Mouse (Mus musculus): ENCODE results near the gene Rfc4.
A peak's percentile ranks its signal among the peaks of the same experiment; 100 is the strongest.

Rfc4 gene

GRCm38 (mm10) chr16:23135421-23136149 is 8.0 kb upstream of the Rfc4 start:
- DNase-seq (ENCODE audit: low spot score in 2 of 2) = peak in 1 of 2 experiments; percentile 32

DNA sequence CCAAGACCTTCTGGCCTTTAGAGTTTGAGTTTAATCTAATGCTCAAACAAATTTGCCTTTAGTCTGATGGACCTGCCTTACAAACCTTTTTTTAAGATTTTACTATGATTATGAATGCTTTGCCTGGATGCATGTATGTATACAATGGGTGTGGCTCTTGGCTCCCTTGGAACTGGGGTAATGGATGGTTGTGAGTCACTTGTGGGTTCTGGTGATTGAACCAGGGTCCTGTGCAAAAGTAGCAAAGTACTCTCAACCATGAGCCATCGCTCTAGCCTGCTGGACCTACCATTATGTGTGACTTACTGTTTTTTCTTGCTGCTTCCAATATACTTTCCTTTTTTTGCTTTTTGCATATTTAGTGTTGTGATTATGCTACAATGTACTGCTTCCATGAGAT is 4.8 kb upstream of the Rfc4 start:
- DNase-seq (ENCODE audit: low spot score in 2 of 2) = no peak

DNA sequence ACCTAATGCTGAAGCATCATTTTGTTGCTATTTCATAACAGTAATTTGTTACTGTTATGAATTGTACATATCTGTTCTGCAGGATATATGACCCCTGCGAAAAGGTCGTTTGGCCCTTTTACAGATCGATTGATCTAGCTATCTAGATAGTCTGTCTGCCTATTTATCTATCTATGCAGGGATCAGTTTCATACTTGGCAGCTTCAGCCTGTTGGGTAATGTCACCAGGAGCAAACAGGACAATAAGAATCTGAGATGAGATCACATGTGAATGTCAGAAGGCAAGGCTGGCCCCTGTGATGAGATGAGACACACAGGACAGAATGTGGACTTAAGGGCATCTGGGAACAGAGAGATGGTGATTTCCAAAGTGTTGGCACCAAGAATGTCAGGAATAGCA is 2.8 kb upstream of the Rfc4 start:
- no peak for DNase-seq (ENCODE audit: low spot score in 2 of 2)

DNA sequence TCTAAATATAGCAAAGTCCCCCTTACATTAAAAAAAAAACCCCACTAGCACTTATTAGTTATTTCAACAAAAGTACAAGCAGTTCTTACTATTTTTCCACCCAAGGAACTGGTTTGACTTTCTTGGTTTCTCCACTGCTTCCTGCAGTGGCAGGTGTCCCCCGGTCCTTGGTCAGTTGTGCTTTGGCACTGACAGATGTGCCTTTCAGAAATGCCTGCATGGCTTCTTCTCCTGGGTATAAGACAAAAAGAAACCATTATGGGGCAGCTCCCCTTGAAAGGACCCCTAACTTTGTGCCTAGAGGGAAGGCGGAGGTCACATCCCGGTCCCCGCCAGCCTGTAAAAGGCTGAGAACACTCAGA is 245 bp downstream of the Rfc4 start:
- no peak for DNase-seq (ENCODE audit: low spot score in 2 of 2)

DNA sequence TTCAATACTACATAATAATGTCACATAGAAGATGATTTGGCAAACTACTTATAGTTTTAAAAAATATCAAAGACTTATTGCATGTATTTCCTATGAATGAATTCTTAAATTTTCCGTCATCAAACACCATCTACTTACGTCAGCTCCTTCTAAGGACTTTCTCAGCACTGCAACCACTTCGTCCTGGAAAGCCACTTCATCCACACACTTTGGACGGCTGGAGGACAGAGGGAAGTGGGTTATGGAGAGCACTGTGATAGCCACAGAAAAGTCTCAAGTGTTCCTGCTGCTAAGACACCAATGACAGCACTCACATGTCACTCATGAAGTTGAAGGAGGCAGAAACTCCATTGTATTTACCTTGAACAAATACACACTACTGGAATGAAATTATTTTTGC is 3.1 kb downstream of the Rfc4 start:
- no peak for DNase-seq (ENCODE audit: low spot score in 2 of 2)

DNA sequence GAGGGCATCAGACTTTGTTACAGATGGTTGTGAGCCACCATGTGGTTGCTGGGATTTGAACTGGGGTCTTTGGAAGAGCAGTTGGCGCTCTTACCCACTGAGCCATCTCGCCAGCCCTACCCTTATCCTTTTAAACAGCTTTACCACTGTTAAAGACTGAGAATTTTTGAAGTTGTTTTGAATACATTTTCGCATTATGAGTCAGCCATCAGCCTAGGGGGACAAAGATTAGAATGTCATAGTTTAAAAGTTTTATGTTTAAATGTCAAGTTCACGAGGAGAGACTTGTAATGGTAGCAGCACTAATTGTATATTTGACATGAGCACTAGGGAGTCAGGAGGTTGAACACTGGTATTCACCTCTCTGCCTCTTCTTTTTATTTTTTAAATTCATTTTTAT is 4.4 kb downstream of the Rfc4 start:
- no peak for DNase-seq (ENCODE audit: low spot score in 2 of 2)

- no peak for DNase-seq (ENCODE audit: low spot score in 2 of 2)
Observed at GRCm38 (mm10) chr16:23122446-23122845, 5.1 kb downstream of the Rfc4 start.

- no peak for DNase-seq (ENCODE audit: low spot score in 2 of 2)
Observed at GRCm38 (mm10) chr16:23117173-23117572, 10.4 kb downstream of the Rfc4 start.

GRCm38 (mm10) chr16:23115486-23115885 is 12.1 kb downstream of the Rfc4 start:
- no peak for DNase-seq (ENCODE audit: low spot score in 2 of 2)

GRCm38 (mm10) chr16:23114339-23115171 is 13.0 kb downstream of the Rfc4 start:
- no peak for DNase-seq (ENCODE audit: low spot score in 2 of 2)

- DNase-seq (ENCODE audit: low spot score in 2 of 2) = no peak
Observed at GRCm38 (mm10) chr16:23113903-23114302, 13.6 kb downstream of the Rfc4 start.

GRCm38 (mm10) chr16:23112861-23113435 is 14.6 kb downstream of the Rfc4 start:
- DNase-seq (ENCODE audit: low spot score in 2 of 2) = no peak

- DNase-seq (ENCODE audit: low spot score in 2 of 2) = no peak
Observed at GRCm38 (mm10) chr16:23112348-23112747, 15.2 kb downstream of the Rfc4 start.

GRCm38 (mm10) chr16:23109350-23110280 is 17.9 kb downstream of the Rfc4 start:
- DNase-seq (ENCODE audit: low spot score in 2 of 2) = no peak

DNA sequence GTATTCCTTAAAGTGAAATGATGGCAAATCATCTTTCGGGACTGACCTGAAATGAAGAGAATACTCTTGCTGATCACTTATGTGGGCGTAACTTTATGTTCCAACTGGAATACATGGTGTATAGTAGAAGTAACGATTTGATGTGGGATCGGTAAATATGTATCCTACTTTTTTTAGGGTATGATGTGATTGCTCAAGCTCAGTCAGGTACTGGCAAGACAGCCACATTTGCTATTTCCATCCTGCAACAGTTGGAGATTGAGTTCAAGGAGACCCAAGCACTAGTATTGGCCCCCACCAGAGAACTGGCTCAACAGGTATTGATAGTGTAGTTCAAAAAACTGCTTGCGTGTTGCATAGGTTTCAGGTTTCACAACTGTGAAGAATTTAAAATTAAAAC is 18.6 kb downstream of the Rfc4 start:
- DNase-seq (ENCODE audit: low spot score in 2 of 2) = no peak

GRCm38 (mm10) chr16:23107946-23108759 is 19.4 kb downstream of the Rfc4 start:
- peak; percentile 81 to 82 for DNase-seq (ENCODE audit: low spot score in 2 of 2)

GRCm38 (mm10) chr16:23107231-23107942 is 20.1 kb downstream of the Rfc4 start, which contains the start of gene Eif4a2:
Gene Eif4a2 (plus strand): TSS chr16:23107444.
- peak; percentile 93 to 94 for DNase-seq (ENCODE audit: low spot score in 2 of 2)

DNA sequence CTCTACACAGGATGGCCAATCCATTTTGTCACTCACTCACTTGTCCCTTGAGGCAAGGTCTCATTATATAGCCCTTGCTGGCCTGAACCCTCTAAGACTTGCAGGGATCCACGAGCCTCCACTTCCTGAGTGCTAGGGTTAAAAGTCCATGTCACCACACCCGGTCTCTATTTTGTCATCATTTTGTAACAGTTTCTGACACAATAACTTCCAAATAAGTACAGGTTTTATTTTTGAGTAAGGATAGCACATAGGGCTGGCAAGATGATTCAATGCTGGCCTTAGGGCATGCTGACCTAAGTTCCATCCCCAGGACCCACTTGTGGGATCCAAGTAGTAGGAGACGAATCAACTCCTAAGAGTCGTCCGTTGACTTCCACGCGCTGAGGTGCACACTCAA is 21.4 kb downstream of the Rfc4 start:
- DNase-seq (ENCODE audit: low spot score in 2 of 2) = no peak

GRCm38 (mm10) chr16:23103841-23104240 is 23.7 kb downstream of the Rfc4 start:
- DNase-seq (ENCODE audit: low spot score in 2 of 2) = no peak

Measured in spleen, postnatal 36 days (tissue).